Mouse (Mus musculus): ENCODE data around the gene Cd164. TPM values are rescaled to one million over a fixed set of nuclear protein-coding genes. Genes with fewer than 3 reads are reported as not detected.

The Cd164 gene
- 136 TPM for polyA plus RNA-seq (2014; fragmentation: Illumina TruSeq; extraction: RNeasy Lipid Tissue Mini Kit (QIAGEN cat#74804); ENCODE audit: insufficient read depth, low read depth, low replicate concordance)

GRCm38 (mm10) chr10:41518981-41519618 lies at the start of gene Cd164:
Cd164 (plus strand) TSS chr10:41519414.

GRCm38 (mm10) chr10:41476171-41477017 lies 42.8 kb upstream of the Cd164 start, which contains the start of gene Mical1:
Mical1 (plus strand) TSS chr10:41476314.

GRCm38 (mm10) chr10:41489708-41490517 lies 29.3 kb upstream of the Cd164 start, which contains the start of the genes Smpd2 and Ppil6:
Smpd2 (minus strand) TSS chr10:41490369.
Ppil6 (plus strand) TSS chr10:41490439.

Other genes with a start within 250 kb of the Cd164 start
- gene Fig4, start 216.2 kb upstream of the Cd164 start, polyA plus RNA-seq (2014; fragmentation: Illumina TruSeq; extraction: RNeasy Lipid Tissue Mini Kit (QIAGEN cat#74804); ENCODE audit: insufficient read depth, low read depth, low replicate concordance), result 9.2 TPM
- gene Ak9, start 215.4 kb upstream of the Cd164 start, polyA plus RNA-seq (2014; fragmentation: Illumina TruSeq; extraction: RNeasy Lipid Tissue Mini Kit (QIAGEN cat#74804); ENCODE audit: insufficient read depth, low read depth, low replicate concordance), result 0.61 TPM
- 7.7 TPM for gene Zbtb24, start 69.0 kb upstream of the Cd164 start, polyA plus RNA-seq (2014; fragmentation: Illumina TruSeq; extraction: RNeasy Lipid Tissue Mini Kit (QIAGEN cat#74804); ENCODE audit: insufficient read depth, low read depth, low replicate concordance)
- gene Mical1, start 43.1 kb upstream of the Cd164 start, polyA plus RNA-seq (2014; fragmentation: Illumina TruSeq; extraction: RNeasy Lipid Tissue Mini Kit (QIAGEN cat#74804); ENCODE audit: insufficient read depth, low read depth, low replicate concordance), result 25.0 TPM
- 28.0 TPM for gene Smpd2, start 29.0 kb upstream of the Cd164 start, polyA plus RNA-seq (2014; fragmentation: Illumina TruSeq; extraction: RNeasy Lipid Tissue Mini Kit (QIAGEN cat#74804); ENCODE audit: insufficient read depth, low read depth, low replicate concordance)
- gene Ppil6, start 29.0 kb upstream of the Cd164 start, polyA plus RNA-seq (2014; fragmentation: Illumina TruSeq; extraction: RNeasy Lipid Tissue Mini Kit (QIAGEN cat#74804); ENCODE audit: insufficient read depth, low read depth, low replicate concordance), result 8.8 TPM
- gene Ccdc162, start 197.2 kb downstream of the Cd164 start, polyA plus RNA-seq (2014; fragmentation: Illumina TruSeq; extraction: RNeasy Lipid Tissue Mini Kit (QIAGEN cat#74804); ENCODE audit: insufficient read depth, low read depth, low replicate concordance), result 6.7 TPM

Measured in lung, adult 10 weeks (tissue).